Mouse (Mus musculus) megakaryocyte, embryonic 14.5 days (primary cell): ENCODE measurements around the gene Col4a1. TPM values are rescaled to one million over a fixed set of nuclear protein-coding genes. Genes with fewer than 3 reads are reported as not detected.

ENCODE experiments used
- H3K27me3 ChIP-seq: replicated peaks from 2 replicates; pipeline ENCODE3; 2012; ENCODE audit warnings: inconsistent platforms
- H3K36me3 ChIP-seq: replicated peaks from 2 replicates; pipeline ENCODE3; 2012; ENCODE audit warnings: low read length, inconsistent platforms, mixed read lengths
- H3K4me1 ChIP-seq: 2 replicates; pipeline ENCODE4 v1.6.1; 2012; ENCODE audit warnings: inconsistent platforms
- H3K4me3 ChIP-seq: replicated peaks from 2 replicates; pipeline ENCODE3; 2012; ENCODE audit warnings: moderate library complexity, mild to moderate bottlenecking, inconsistent platforms
- H3K9me3 ChIP-seq: 2 replicates; pipeline ENCODE4 v1.6.1; 2012; ENCODE audit warnings: inconsistent platforms
- FLI1 ChIP-seq: IDR thresholded peaks from 2 replicates; pipeline ENCODE4 v1.6.1; 2012; ENCODE audit warnings: low read length, inconsistent platforms, mixed read lengths
- GATA1 ChIP-seq: IDR thresholded peaks from 3 replicates; pipeline ENCODE4 v1.6.1; 2012; ENCODE audit warnings: mixed read lengths, low read length, inconsistent platforms, borderline replicate concordance
- polyA plus RNA-seq: library from polyadenylated mRNA; stranded (reverse); fragments of >175 nt; gene quantifications from 2 replicates; pipeline ENCODE4 v1.2.3, GENCODE M21; 2012; ENCODE audit warnings: low replicate concordance; ENCODE audit not compliant: insufficient read depth

Col4a1 gene
- polyA plus RNA-seq, 1 experiment: 0.67 TPM

- TF ChIP-seq GATA1 (no peak), FLI1 (0 out of 2 replicates have a peak, but pooled peaks have one; percentile 19)
- H3K36me3 ChIP-seq: no peaks in the 10 kb centered on the region
- H3K9me3 ChIP-seq: no peaks in the 10 kb centered on the region
- peaks cover 77% of the 10 kb centered on the region for H3K4me1 ChIP-seq
- H3K4me3 ChIP-seq: peak overlapping the region; percentile 16
- peaks cover 65% of the 10 kb centered on the region for H3K27me3 ChIP-seq
Measured at GRCm38 (mm10) chr8:11179869-11180268, 132.8 kb downstream of the Col4a1 start.

- Histone ChIP-seq H3K36me3 (no peaks in the 10 kb centered on the region), H3K4me1 (peaks cover 77% of the 10 kb centered on the region), H3K9me3 (no peaks in the 10 kb centered on the region), H3K4me3 (no peak overlapping the region), H3K27me3 (peaks cover 54% of the 10 kb centered on the region)
- TF ChIP-seq FLI1 (no peak), GATA1 (no peak)
Measured at GRCm38 (mm10) chr8:11176393-11176792, 136.2 kb downstream of the Col4a1 start.

GRCm38 (mm10) chr8:11173284-11174191 lies 139.1 kb downstream of the Col4a1 start:
- no peaks in the 10 kb centered on the region for H3K9me3 ChIP-seq
- H3K36me3 ChIP-seq: no peaks in the 10 kb centered on the region
- H3K4me1 ChIP-seq: peaks cover 77% of the 10 kb centered on the region
- TF ChIP-seq GATA1 (no peak), FLI1 (no peak)
- H3K4me3 ChIP-seq: peak overlapping the region; percentile 26
- peaks cover 52% of the 10 kb centered on the region for H3K27me3 ChIP-seq

GRCm38 (mm10) chr8:11171526-11171925 lies 141.1 kb downstream of the Col4a1 start:
- TF ChIP-seq GATA1 (no peak), FLI1 (no peak)
- Histone ChIP-seq H3K36me3 (no peaks in the 10 kb centered on the region), H3K4me1 (peaks cover 88% of the 10 kb centered on the region), H3K9me3 (no peaks in the 10 kb centered on the region), H3K4me3 (no peak overlapping the region), H3K27me3 (peaks cover 38% of the 10 kb centered on the region)

DNA sequence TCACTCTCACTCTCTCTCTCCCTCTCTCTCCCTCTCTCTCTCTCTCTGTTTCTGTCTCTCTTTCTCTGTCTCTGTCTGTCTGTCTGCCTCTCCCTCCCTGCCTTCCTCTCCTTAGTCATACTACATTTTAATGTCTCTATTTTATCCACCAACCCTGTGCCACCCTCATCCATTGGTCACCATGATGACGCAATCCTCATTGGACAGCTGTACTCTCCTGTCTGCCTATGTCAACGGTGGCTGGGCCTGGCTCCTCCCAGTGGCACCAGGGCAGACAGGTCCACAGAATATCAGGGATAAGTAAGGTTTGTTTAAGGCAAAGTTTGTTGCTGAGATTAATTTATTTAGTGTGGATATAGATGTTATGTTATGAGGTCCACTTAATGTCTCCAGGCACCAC lies 143.2 kb downstream of the Col4a1 start:
- Histone ChIP-seq H3K4me1 (peaks cover 99% of the 10 kb centered on the region), H3K4me3 (peak overlapping the region; percentile 74), H3K27me3 (peaks cover 42% of the 10 kb centered on the region), H3K36me3 (no peaks in the 10 kb centered on the region), H3K9me3 (no peaks in the 10 kb centered on the region)
- no peak for TF ChIP-seq FLI1
- TF ChIP-seq GATA1: no peak

GRCm38 (mm10) chr8:11168780-11169179 lies 143.8 kb downstream of the Col4a1 start:
- H3K4me3 ChIP-seq: no peak overlapping the region
- H3K9me3 ChIP-seq: no peaks in the 10 kb centered on the region
- no peak for TF ChIP-seq FLI1
- H3K36me3 ChIP-seq: no peaks in the 10 kb centered on the region
- peaks cover 96% of the 10 kb centered on the region for H3K4me1 ChIP-seq
- H3K27me3 ChIP-seq: peaks cover 42% of the 10 kb centered on the region

DNA sequence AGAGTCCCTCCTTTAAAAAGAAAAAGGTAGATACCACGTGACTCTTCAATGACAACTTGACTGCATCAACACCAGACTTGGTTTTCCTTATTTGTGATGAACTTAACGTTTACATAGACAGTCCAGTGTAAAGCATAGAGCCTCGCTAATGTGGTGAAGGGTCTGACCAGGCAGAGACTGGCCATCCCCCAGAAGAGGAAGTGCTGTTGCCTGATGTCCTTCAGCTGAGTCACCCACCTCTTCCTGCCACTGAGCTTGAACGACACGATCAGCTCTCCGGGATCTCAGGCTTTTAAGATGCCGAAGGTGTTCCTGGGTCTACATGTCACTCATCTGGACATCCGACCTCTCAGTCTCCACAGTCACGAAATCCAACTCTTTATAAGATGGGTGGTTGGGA lies 144.7 kb downstream of the Col4a1 start:
- Histone ChIP-seq H3K4me1 (peaks cover 91% of the 10 kb centered on the region), H3K9me3 (no peaks in the 10 kb centered on the region), H3K36me3 (no peaks in the 10 kb centered on the region), H3K4me3 (peak overlapping the region; percentile 78), H3K27me3 (peaks cover 42% of the 10 kb centered on the region)
- no peak for TF ChIP-seq FLI1
- TF ChIP-seq GATA1: no peak

DNA sequence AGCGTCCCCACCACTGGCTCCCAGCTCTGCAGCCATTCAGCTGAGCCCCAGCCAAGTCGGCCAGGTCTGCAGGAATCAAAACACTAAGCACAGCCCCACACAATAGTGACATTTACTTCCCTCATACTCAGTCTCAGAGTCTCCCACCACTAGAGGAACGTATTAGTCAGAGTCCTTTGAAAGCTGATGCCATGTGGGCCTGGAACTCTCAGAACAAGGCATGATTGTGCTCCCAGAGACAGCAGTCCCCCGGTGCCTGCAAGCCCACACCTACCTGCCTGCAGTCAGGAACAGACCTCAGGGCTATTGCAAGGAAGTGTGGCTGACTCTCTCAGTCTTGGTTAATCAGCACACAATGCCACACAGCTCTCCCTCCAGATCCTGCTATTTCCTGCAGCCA lies 147.0 kb downstream of the Col4a1 start:
- H3K36me3 ChIP-seq: no peaks in the 10 kb centered on the region
- peaks cover 33% of the 10 kb centered on the region for H3K27me3 ChIP-seq
- TF ChIP-seq GATA1 (no peak), FLI1 (no peak)
- H3K9me3 ChIP-seq: peaks cover 15% of the 10 kb centered on the region
- H3K4me3 ChIP-seq: peak overlapping the region; percentile 38
- peaks cover 73% of the 10 kb centered on the region for H3K4me1 ChIP-seq

GRCm38 (mm10) chr8:11156319-11156692 lies 156.3 kb downstream of the Col4a1 start:
- peaks cover 17% of the 10 kb centered on the region for H3K9me3 ChIP-seq
- H3K27me3 ChIP-seq: peaks cover 12% of the 10 kb centered on the region
- no peak for TF ChIP-seq GATA1
- no peak for TF ChIP-seq FLI1
- H3K36me3 ChIP-seq: no peaks in the 10 kb centered on the region
- H3K4me1 ChIP-seq: peaks cover 26% of the 10 kb centered on the region
- H3K4me3 ChIP-seq: no peak overlapping the region

GRCm38 (mm10) chr8:11155579-11156318 lies 156.9 kb downstream of the Col4a1 start:
- H3K4me3 ChIP-seq: no peak overlapping the region
- no peaks in the 10 kb centered on the region for H3K36me3 ChIP-seq
- H3K27me3 ChIP-seq: peaks cover 8% of the 10 kb centered on the region
- TF ChIP-seq GATA1 (no peak), FLI1 (no peak)
- peaks cover 12% of the 10 kb centered on the region for H3K9me3 ChIP-seq
- H3K4me1 ChIP-seq: peaks cover 26% of the 10 kb centered on the region
